Mouse (Mus musculus): ENCODE measurements around the gene S1pr4. TPM values are rescaled to one million over a fixed set of nuclear protein-coding genes. Genes with fewer than 3 reads are reported as not detected.

Gene S1pr4
- polyA plus RNA-seq, 1 experiment from 2014 or later = 4.5 TPM

DNA sequence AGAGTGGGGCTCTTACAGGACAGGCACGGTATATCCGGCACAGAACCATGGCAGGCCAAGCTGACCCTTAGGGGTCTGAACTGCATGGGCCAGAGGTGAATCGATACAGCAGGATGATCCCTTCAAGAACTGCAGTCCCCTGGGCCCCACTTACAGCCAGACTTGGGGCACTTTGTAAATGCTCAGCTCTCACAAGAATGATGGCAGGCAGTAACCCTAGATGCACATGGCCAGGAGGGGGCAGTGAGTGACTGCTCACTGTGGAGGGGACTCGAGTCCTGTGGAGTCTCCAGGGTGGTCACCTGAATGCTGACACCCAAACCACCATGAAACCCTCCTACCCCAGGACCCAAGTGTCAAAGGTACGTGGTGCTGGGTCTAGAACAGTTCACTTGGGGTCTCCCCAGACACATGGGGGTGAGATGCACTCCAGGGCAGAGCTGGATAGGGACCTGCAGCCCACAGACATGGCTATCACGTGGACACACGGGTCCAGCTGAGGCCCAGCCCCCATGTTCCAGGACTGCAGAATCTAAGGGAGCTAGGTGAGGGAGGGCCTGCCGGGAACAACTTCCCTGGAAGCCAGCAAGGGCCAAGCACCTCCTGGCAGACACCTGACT, 6.2 kb downstream of the S1pr4 start:
- no peak overlapping the region for H3K4me2 ChIP-seq
- WGBS = 83% methylated on average over 8 of the region's 8 CpGs
- no peak for DNase-seq (ENCODE audit: low spot score)
- H3K27ac ChIP-seq (ENCODE audit: low read depth, low read length) = no peak overlapping the region
- peaks cover 34% of the 10 kb centered on the region for H3K36me3 ChIP-seq (ENCODE audit: control insufficient read depth, insufficient read depth, low read length)
- H3K4me3 ChIP-seq (ENCODE audit: low read depth, low read length) = peak overlapping the region; percentile 18
- ATAC-seq (replicated peaks; ENCODE audit: low FRiP score) = no peak
- no peak overlapping the region for H3K9ac ChIP-seq (ENCODE audit: low read depth, low read length)
- no peaks in the 10 kb centered on the region for H3K27me3 ChIP-seq (replicated peaks; ENCODE audit: control insufficient read depth, insufficient read depth, low read length)
- H3K4me1 ChIP-seq (replicated peaks; ENCODE audit: control insufficient read depth, insufficient read depth, low read length) = peaks cover 36% of the 10 kb centered on the region
- no peaks in the 10 kb centered on the region for H3K9me3 ChIP-seq (ENCODE audit: control insufficient read depth, low read length)

GRCm38 (mm10) chr10:81492606-81493240, 7.2 kb downstream of the S1pr4 start:
- Histone ChIP-seq H3K4me1 (replicated peaks; ENCODE audit: control insufficient read depth, insufficient read depth, low read length) (peaks cover 26% of the 10 kb centered on the region), H3K9me3 (ENCODE audit: control insufficient read depth, low read length) (no peaks in the 10 kb centered on the region), H3K36me3 (ENCODE audit: control insufficient read depth, insufficient read depth, low read length) (peaks cover 42% of the 10 kb centered on the region), H3K27ac (ENCODE audit: low read depth, low read length) (no peak overlapping the region), H3K4me3 (ENCODE audit: low read depth, low read length) (no peak overlapping the region; the same call in 1 of the 2 replicates), H3K27me3 (replicated peaks; ENCODE audit: control insufficient read depth, insufficient read depth, low read length) (no peaks in the 10 kb centered on the region), H3K4me2 (no peak overlapping the region), H3K9ac (ENCODE audit: low read depth, low read length) (no peak overlapping the region)
- ATAC-seq (replicated peaks; ENCODE audit: low FRiP score) = no peak
- no peak for DNase-seq (ENCODE audit: low spot score)
- WGBS = 89% methylated on average over 11 of the region's 11 CpGs

DNA sequence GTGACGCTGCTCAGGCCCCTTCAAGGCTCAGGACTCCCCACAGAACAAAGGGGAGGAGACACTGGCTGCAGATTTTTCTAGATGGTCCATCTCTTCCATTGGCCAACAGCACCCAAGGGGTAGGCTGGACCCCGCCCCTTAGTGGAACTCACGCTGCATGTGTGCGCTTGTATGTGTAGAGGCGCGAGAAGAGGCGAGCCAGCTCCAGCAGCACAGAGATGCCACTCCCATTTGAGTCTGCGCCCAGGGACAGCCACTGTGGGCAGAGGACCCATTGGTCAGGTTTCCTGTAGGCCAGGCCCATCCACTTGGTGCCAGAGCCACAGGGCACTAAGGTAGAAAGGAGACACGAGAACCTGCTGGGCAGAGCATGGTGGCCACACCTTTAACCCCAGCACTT, 8.9 kb downstream of the S1pr4 start:
- Histone ChIP-seq H3K9ac (ENCODE audit: low read depth, low read length) (no peak overlapping the region), H3K4me3 (ENCODE audit: low read depth, low read length) (no peak overlapping the region), H3K27me3 (replicated peaks; ENCODE audit: control insufficient read depth, insufficient read depth, low read length) (no peaks in the 10 kb centered on the region), H3K4me2 (no peak overlapping the region), H3K9me3 (ENCODE audit: control insufficient read depth, low read length) (no peaks in the 10 kb centered on the region), H3K36me3 (ENCODE audit: control insufficient read depth, insufficient read depth, low read length) (peaks cover 54% of the 10 kb centered on the region), H3K27ac (ENCODE audit: low read depth, low read length) (no peak overlapping the region), H3K4me1 (replicated peaks; ENCODE audit: control insufficient read depth, insufficient read depth, low read length) (peaks cover 15% of the 10 kb centered on the region)
- ATAC-seq (replicated peaks; ENCODE audit: low FRiP score) = no peak
- no peak for DNase-seq (ENCODE audit: low spot score)
- 91% methylated on average over 9 of the region's 9 CpGs for WGBS

GRCm38 (mm10) chr10:81489941-81490340, 10.0 kb downstream of the S1pr4 start:
- Histone ChIP-seq H3K4me3 (ENCODE audit: low read depth, low read length) (no peak overlapping the region), H3K27me3 (replicated peaks; ENCODE audit: control insufficient read depth, insufficient read depth, low read length) (no peaks in the 10 kb centered on the region), H3K9ac (ENCODE audit: low read depth, low read length) (no peak overlapping the region), H3K36me3 (ENCODE audit: control insufficient read depth, insufficient read depth, low read length) (peaks cover 54% of the 10 kb centered on the region), H3K9me3 (ENCODE audit: control insufficient read depth, low read length) (no peaks in the 10 kb centered on the region), H3K4me2 (no peak overlapping the region), H3K4me1 (replicated peaks; ENCODE audit: control insufficient read depth, insufficient read depth, low read length) (peaks cover 10% of the 10 kb centered on the region), H3K27ac (ENCODE audit: low read depth, low read length) (no peak overlapping the region)
- 86% methylated on average over 14 of the region's 14 CpGs for WGBS
- DNase-seq (ENCODE audit: low spot score) = no peak
- ATAC-seq (replicated peaks; ENCODE audit: low FRiP score) = no peak

DNA sequence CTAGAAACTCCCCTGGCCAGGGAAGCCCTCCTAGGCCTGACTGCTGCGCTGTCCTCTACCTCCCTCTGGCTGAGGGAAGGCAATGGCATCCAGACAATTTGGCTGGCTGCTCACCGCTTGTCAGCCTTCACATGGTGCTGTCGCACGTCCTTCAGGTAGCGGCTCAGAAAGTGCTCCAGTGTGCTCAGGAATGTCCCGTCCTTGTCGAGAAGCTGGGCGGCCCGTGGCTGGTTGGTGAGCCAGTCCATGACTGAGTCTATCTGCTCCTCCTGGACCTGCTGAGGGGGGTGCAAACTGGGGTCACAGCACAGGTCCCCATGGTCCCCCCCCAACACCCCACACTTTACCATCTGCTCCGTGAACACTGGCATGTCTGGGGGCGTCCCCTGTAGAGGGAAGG, 11.9 kb downstream of the S1pr4 start:
- Histone ChIP-seq H3K27me3 (replicated peaks; ENCODE audit: control insufficient read depth, insufficient read depth, low read length) (no peaks in the 10 kb centered on the region), H3K4me1 (replicated peaks; ENCODE audit: control insufficient read depth, insufficient read depth, low read length) (no peaks in the 10 kb centered on the region), H3K36me3 (ENCODE audit: control insufficient read depth, insufficient read depth, low read length) (peaks cover 50% of the 10 kb centered on the region), H3K9me3 (ENCODE audit: control insufficient read depth, low read length) (no peaks in the 10 kb centered on the region), H3K4me3 (ENCODE audit: low read depth, low read length) (no peak overlapping the region), H3K9ac (ENCODE audit: low read depth, low read length) (no peak overlapping the region), H3K4me2 (no peak overlapping the region), H3K27ac (ENCODE audit: low read depth, low read length) (no peak overlapping the region)
- DNase-seq (ENCODE audit: low spot score) (no peak), ATAC-seq (replicated peaks; ENCODE audit: low FRiP score) (no peak)
- WGBS = 83% methylated on average over 11 of the region's 11 CpGs

DNA sequence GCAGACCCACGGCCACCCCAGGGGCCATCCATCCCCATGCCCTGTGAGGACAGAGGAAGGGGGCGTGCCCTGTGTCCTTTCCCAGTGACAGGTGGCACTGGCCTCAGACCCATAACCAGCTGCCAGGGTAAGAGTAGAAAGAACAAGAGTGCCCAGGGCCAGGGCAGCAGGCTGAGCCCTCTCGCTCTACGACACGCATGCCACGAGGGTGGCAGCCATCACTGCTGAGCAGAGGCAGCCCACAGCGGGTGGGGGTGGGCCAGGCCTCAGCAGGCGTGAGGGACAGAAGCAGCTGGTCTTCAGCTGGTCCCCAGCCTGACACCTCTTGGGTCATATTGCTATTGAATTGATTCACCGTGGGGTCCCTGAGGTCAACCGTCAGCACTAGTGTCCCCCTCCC, 13.4 kb downstream of the S1pr4 start:
- Histone ChIP-seq H3K4me2 (no peak overlapping the region), H3K27ac (ENCODE audit: low read depth, low read length) (no peak overlapping the region), H3K9ac (ENCODE audit: low read depth, low read length) (no peak overlapping the region), H3K27me3 (replicated peaks; ENCODE audit: control insufficient read depth, insufficient read depth, low read length) (peaks cover 11% of the 10 kb centered on the region), H3K9me3 (ENCODE audit: control insufficient read depth, low read length) (no peaks in the 10 kb centered on the region), H3K4me3 (ENCODE audit: low read depth, low read length) (no peak overlapping the region), H3K36me3 (ENCODE audit: control insufficient read depth, insufficient read depth, low read length) (peaks cover 41% of the 10 kb centered on the region), H3K4me1 (replicated peaks; ENCODE audit: control insufficient read depth, insufficient read depth, low read length) (peaks cover 7% of the 10 kb centered on the region; the same call in 1 of the 2 replicates)
- DNase-seq (ENCODE audit: low spot score) (no peak), ATAC-seq (replicated peaks; ENCODE audit: low FRiP score) (no peak)
- WGBS = 81% methylated on average over 10 of the region's 10 CpGs

GRCm38 (mm10) chr10:81485479-81486018, 14.4 kb downstream of the S1pr4 start:
- no peak overlapping the region for H3K4me2 ChIP-seq
- H3K27me3 ChIP-seq (replicated peaks; ENCODE audit: control insufficient read depth, insufficient read depth, low read length) = peaks cover 20% of the 10 kb centered on the region
- H3K9me3 ChIP-seq (ENCODE audit: control insufficient read depth, low read length) = no peaks in the 10 kb centered on the region
- no peak overlapping the region for H3K27ac ChIP-seq (ENCODE audit: low read depth, low read length)
- H3K36me3 ChIP-seq (ENCODE audit: control insufficient read depth, insufficient read depth, low read length) = peaks cover 33% of the 10 kb centered on the region
- H3K4me1 ChIP-seq (replicated peaks; ENCODE audit: control insufficient read depth, insufficient read depth, low read length) = peaks cover 7% of the 10 kb centered on the region; the same call in 1 of the 2 replicates
- H3K9ac ChIP-seq (ENCODE audit: low read depth, low read length) = no peak overlapping the region
- DNase-seq (ENCODE audit: low spot score) = no peak
- 61% methylated on average over 7 of the region's 7 CpGs for WGBS
- no peak overlapping the region for H3K4me3 ChIP-seq (ENCODE audit: low read depth, low read length)
- 0 out of 2 replicates have a peak, but pooled peaks have one; percentile 6 for ATAC-seq (replicated peaks; ENCODE audit: low FRiP score)

DNA sequence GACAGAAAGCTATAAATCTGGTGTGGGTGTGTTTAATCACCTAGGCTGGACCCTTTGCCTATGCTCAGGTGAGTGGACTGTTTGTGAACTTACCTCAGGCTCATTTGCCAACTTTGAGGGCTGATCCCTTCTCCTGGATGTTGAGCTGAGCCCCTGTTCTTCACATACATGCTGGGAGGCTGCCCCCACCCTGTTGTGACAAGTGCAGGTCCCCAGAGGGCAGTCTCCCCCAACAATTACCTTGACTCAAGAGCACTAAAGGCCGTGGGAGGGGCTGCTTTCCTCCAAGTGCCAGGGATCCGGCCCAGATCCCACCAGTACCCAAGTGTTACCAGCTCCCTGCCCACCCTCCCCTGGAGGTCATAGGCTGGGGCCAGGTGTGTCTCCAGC, 14.9 kb downstream of the S1pr4 start:
- DNase-seq (ENCODE audit: low spot score) = no peak

More for the DNA sequence above, 14.9 kb downstream of the S1pr4 start:
- H3K4me2 ChIP-seq = no peak overlapping the region
- H3K9ac ChIP-seq (ENCODE audit: low read depth, low read length) = no peak overlapping the region
- H3K4me1 ChIP-seq (replicated peaks; ENCODE audit: control insufficient read depth, insufficient read depth, low read length) = peaks cover 7% of the 10 kb centered on the region; the same call in 1 of the 2 replicates
- H3K27me3 ChIP-seq (replicated peaks; ENCODE audit: control insufficient read depth, insufficient read depth, low read length) = peaks cover 25% of the 10 kb centered on the region
- H3K27ac ChIP-seq (ENCODE audit: low read depth, low read length) = no peak overlapping the region
- WGBS = 21% methylated on average over 2 of the region's 2 CpGs
- H3K4me3 ChIP-seq (ENCODE audit: low read depth, low read length) = no peak overlapping the region
- peaks cover 28% of the 10 kb centered on the region for H3K36me3 ChIP-seq (ENCODE audit: control insufficient read depth, insufficient read depth, low read length)
- H3K9me3 ChIP-seq (ENCODE audit: control insufficient read depth, low read length) = no peaks in the 10 kb centered on the region
- ATAC-seq (replicated peaks; ENCODE audit: low FRiP score) = no peak; the same call in 1 of the 2 replicates

Data from liver, embryonic 11.5 days (tissue).